Mouse (Mus musculus) bone marrow, adult 2 months (tissue): ENCODE data around the gene Gm10718.
"Not testable (repeated sequence)": the region's sequence is repeated elsewhere in the genome, so short reads cannot be mapped to it uniquely, and the experiment has no call there.

Source experiments
- CTCF ChIP-seq: fragments of 200-500 bp; IDR thresholded peaks from 2 replicates; pipeline ENCODE4 v1.5.1; 2011; ENCODE audit warnings: low read length, control low read depth; ENCODE audit not compliant: control insufficient read depth, insufficient read depth
- POLR2A ChIP-seq: fragments of 200-500 bp; IDR thresholded peaks from 2 replicates; pipeline ENCODE4 v1.6.1; 2011; ENCODE audit warnings: low read depth, mild to moderate bottlenecking, control low read depth, low read length, borderline replicate concordance; ENCODE audit not compliant: control insufficient read depth

DNA sequence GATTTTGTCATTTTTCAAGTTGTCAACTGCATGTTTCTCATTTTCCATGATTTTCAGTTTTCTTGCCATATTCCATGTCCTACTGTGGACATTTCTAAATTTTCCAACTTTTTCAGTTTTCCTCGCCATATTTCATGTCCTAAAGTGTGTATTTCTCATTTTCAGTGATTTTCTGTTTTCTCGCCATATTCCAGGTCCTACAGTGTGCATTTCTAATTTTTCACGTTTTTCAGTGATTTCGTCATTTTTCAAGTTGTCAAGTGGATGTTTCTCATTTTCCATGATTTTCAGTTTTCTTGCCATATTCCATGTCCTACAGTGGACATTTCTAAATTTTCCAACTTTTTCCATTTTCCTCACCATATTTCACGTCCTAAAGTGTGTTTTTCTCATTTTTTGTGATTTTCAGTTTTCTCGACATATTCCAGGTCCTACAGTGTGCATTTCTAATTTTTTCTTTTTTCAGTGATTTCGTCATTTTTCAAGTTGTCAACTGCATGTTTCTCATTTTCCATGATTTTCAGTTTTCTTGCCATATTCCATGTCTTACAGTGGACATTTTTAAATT, 11.2 kb upstream of the Gm10718 start:
- not testable (repeated sequence) for TF ChIP-seq POLR2A, CTCF
